Mouse (Mus musculus): Measurements from ENCODE around the gene Ugt1a6b. TPM values are rescaled to one million over a fixed set of nuclear protein-coding genes. Genes with fewer than 3 reads are reported as not detected.
A peak's percentile ranks its signal among the peaks of the same experiment; 100 is the strongest.

Gene Ugt1a6b
- polyA plus RNA-seq, 1 experiment from 2014 or later, result 0.49 TPM

- WGBS, result 7% methylated on average over 62 of the region's 62 CpGs
- H3K9me3 ChIP-seq (ENCODE audit: control insufficient read depth, low read length), result peaks cover 3% of the 10 kb centered on the region; the same call in 1 of the 2 replicates
- H3K4me1 ChIP-seq (ENCODE audit: control insufficient read depth, insufficient read depth, low read length), result no peaks in the 10 kb centered on the region
- H3K9ac ChIP-seq (ENCODE audit: low read depth, low read length), result peak within 1 kb of the TSS; percentile 83
- peak within 1 kb of the TSS; percentile 59 for H3K4me3 ChIP-seq (ENCODE audit: low read length)
- H3K36me3 ChIP-seq (ENCODE audit: control insufficient read depth, insufficient read depth, low read length), result no peaks in the 10 kb centered on the region
- peak within 1 kb of the TSS; percentile 93 for H3K4me2 ChIP-seq (ENCODE audit: low read depth, low read length)
- H3K27me3 ChIP-seq (replicated peaks; ENCODE audit: control insufficient read depth, insufficient read depth, low read length), result no peaks in the 10 kb centered on the region
- ATAC-seq, result peak; percentile 92
- peak within 1 kb of the TSS; percentile 58; the same call in 1 of the 2 replicates for H3K27ac ChIP-seq (ENCODE audit: low read length)
Observed at GRCm38 (mm10) chr1:88205294-88205922, 102.4 kb downstream of the Ugt1a6b start, which contains the start of gene Dnajb3. Gene Dnajb3, minus strand, starts transcription at chr1:88205782.

GRCm38 (mm10) chr1:88206843-88207479 lies 103.9 kb downstream of the Ugt1a6b start:
- peak; percentile 48 for ATAC-seq
- H3K4me1 ChIP-seq (ENCODE audit: control insufficient read depth, insufficient read depth, low read length), result no peaks in the 10 kb centered on the region
- WGBS, result 67% methylated on average over 2 of the region's 2 CpGs
- no peaks in the 10 kb centered on the region for H3K27me3 ChIP-seq (replicated peaks; ENCODE audit: control insufficient read depth, insufficient read depth, low read length)
- H3K4me2 ChIP-seq (ENCODE audit: low read depth, low read length), result no peak overlapping the region
- peak overlapping the region; percentile 50; the same call in 1 of the 2 replicates for H3K27ac ChIP-seq (ENCODE audit: low read length)
- peaks cover 8% of the 10 kb centered on the region for H3K9me3 ChIP-seq (ENCODE audit: control insufficient read depth, low read length)
- H3K9ac ChIP-seq (ENCODE audit: low read depth, low read length), result no peak overlapping the region
- H3K4me3 ChIP-seq (ENCODE audit: low read length), result no peak overlapping the region
- H3K36me3 ChIP-seq (ENCODE audit: control insufficient read depth, insufficient read depth, low read length), result no peaks in the 10 kb centered on the region

- H3K4me1 ChIP-seq (ENCODE audit: control insufficient read depth, insufficient read depth, low read length), result no peaks in the 10 kb centered on the region
- H3K9ac ChIP-seq (ENCODE audit: low read depth, low read length), result no peak within 1 kb of the TSS
- H3K36me3 ChIP-seq (ENCODE audit: control insufficient read depth, insufficient read depth, low read length), result no peaks in the 10 kb centered on the region
- H3K4me3 ChIP-seq (ENCODE audit: low read length), result no peak within 1 kb of the TSS
- H3K9me3 ChIP-seq (ENCODE audit: control insufficient read depth, low read length), result peaks cover 40% of the 10 kb centered on the region
- WGBS, result 65% methylated on average over 8 of the region's 8 CpGs
- peak; percentile 48 for ATAC-seq
- H3K4me2 ChIP-seq (ENCODE audit: low read depth, low read length), result no peak within 1 kb of the TSS; the same call in 1 of the 2 replicates
- H3K27ac ChIP-seq (ENCODE audit: low read length), result no peak within 1 kb of the TSS
- H3K27me3 ChIP-seq (replicated peaks; ENCODE audit: control insufficient read depth, insufficient read depth, low read length), result no peaks in the 10 kb centered on the region
Observed at GRCm38 (mm10) chr1:88211812-88212211, 108.8 kb downstream of the Ugt1a6b start, which contains the start of gene Ugt1a1. Gene Ugt1a1, plus strand, starts transcription at chr1:88211959.

- Histone ChIP-seq H3K27me3 (replicated peaks; ENCODE audit: control insufficient read depth, insufficient read depth, low read length) (no peaks in the 10 kb centered on the region), H3K4me2 (ENCODE audit: low read depth, low read length) (no peak overlapping the region; the same call in 1 of the 2 replicates), H3K27ac (ENCODE audit: low read length) (no peak overlapping the region), H3K9ac (ENCODE audit: low read depth, low read length) (no peak overlapping the region), H3K4me3 (ENCODE audit: low read length) (no peak overlapping the region), H3K36me3 (ENCODE audit: control insufficient read depth, insufficient read depth, low read length) (no peaks in the 10 kb centered on the region), H3K4me1 (ENCODE audit: control insufficient read depth, insufficient read depth, low read length) (no peaks in the 10 kb centered on the region), H3K9me3 (ENCODE audit: control insufficient read depth, low read length) (peaks cover 46% of the 10 kb centered on the region)
- ATAC-seq, result no peak; the same call in 1 of the 2 replicates
- WGBS, result 58% methylated on average over 8 of the region's 8 CpGs
Observed at GRCm38 (mm10) chr1:88212341-88213045, 109.4 kb downstream of the Ugt1a6b start.

GRCm38 (mm10) chr1:88213061-88213460 lies 110.0 kb downstream of the Ugt1a6b start:
- WGBS, result 83% methylated on average over 1 of the region's 1 CpGs
- no peak overlapping the region for H3K27ac ChIP-seq (ENCODE audit: low read length)

GRCm38 (mm10) chr1:88213766-88214461 lies 110.9 kb downstream of the Ugt1a6b start:
- Histone ChIP-seq H3K9me3 (ENCODE audit: control insufficient read depth, low read length) (peaks cover 48% of the 10 kb centered on the region), H3K27me3 (replicated peaks; ENCODE audit: control insufficient read depth, insufficient read depth, low read length) (no peaks in the 10 kb centered on the region), H3K9ac (ENCODE audit: low read depth, low read length) (no peak overlapping the region), H3K4me2 (ENCODE audit: low read depth, low read length) (peak overlapping the region; percentile 1; the same call in 1 of the 2 replicates), H3K27ac (ENCODE audit: low read length) (peak overlapping the region; percentile 27), H3K4me1 (ENCODE audit: control insufficient read depth, insufficient read depth, low read length) (no peaks in the 10 kb centered on the region), H3K4me3 (ENCODE audit: low read length) (no peak overlapping the region), H3K36me3 (ENCODE audit: control insufficient read depth, insufficient read depth, low read length) (no peaks in the 10 kb centered on the region)
- peak; percentile 88 for ATAC-seq
- 75% methylated on average over 2 of the region's 2 CpGs for WGBS

More at GRCm38 (mm10) chr1:88213061-88213460, 110.0 kb downstream of the Ugt1a6b start:
- peak; percentile 14; the same call in 1 of the 2 replicates for ATAC-seq
- no peaks in the 10 kb centered on the region for H3K36me3 ChIP-seq (ENCODE audit: control insufficient read depth, insufficient read depth, low read length)
- no peak overlapping the region for H3K9ac ChIP-seq (ENCODE audit: low read depth, low read length)
- no peak overlapping the region for H3K4me3 ChIP-seq (ENCODE audit: low read length)
- no peaks in the 10 kb centered on the region for H3K4me1 ChIP-seq (ENCODE audit: control insufficient read depth, insufficient read depth, low read length)
- H3K4me2 ChIP-seq (ENCODE audit: low read depth, low read length), result no peak overlapping the region
- H3K9me3 ChIP-seq (ENCODE audit: control insufficient read depth, low read length), result peaks cover 48% of the 10 kb centered on the region
- H3K27me3 ChIP-seq (replicated peaks; ENCODE audit: control insufficient read depth, insufficient read depth, low read length), result no peaks in the 10 kb centered on the region

- peaks cover 48% of the 10 kb centered on the region for H3K9me3 ChIP-seq (ENCODE audit: control insufficient read depth, low read length)
- no peak for ATAC-seq
- WGBS, result 77% methylated on average over 2 of the region's 2 CpGs
Observed at GRCm38 (mm10) chr1:88214462-88214952, 111.5 kb downstream of the Ugt1a6b start.

GRCm38 (mm10) chr1:88215466-88216380 lies 112.7 kb downstream of the Ugt1a6b start:
- H3K9me3 ChIP-seq (ENCODE audit: control insufficient read depth, low read length), result peaks cover 48% of the 10 kb centered on the region
- H3K4me1 ChIP-seq (ENCODE audit: control insufficient read depth, insufficient read depth, low read length), result no peaks in the 10 kb centered on the region
- no peak overlapping the region for H3K4me2 ChIP-seq (ENCODE audit: low read depth, low read length)
- no peak overlapping the region for H3K4me3 ChIP-seq (ENCODE audit: low read length)
- WGBS, result 68% methylated on average over 10 of the region's 10 CpGs
- no peak overlapping the region for H3K9ac ChIP-seq (ENCODE audit: low read depth, low read length)
- no peaks in the 10 kb centered on the region for H3K36me3 ChIP-seq (ENCODE audit: control insufficient read depth, insufficient read depth, low read length)
- H3K27ac ChIP-seq (ENCODE audit: low read length), result no peak overlapping the region
- H3K27me3 ChIP-seq (replicated peaks; ENCODE audit: control insufficient read depth, insufficient read depth, low read length), result no peaks in the 10 kb centered on the region
- ATAC-seq, result no peak

More at GRCm38 (mm10) chr1:88214462-88214952, 111.5 kb downstream of the Ugt1a6b start:
- no peak overlapping the region for H3K4me3 ChIP-seq (ENCODE audit: low read length)
- H3K36me3 ChIP-seq (ENCODE audit: control insufficient read depth, insufficient read depth, low read length), result no peaks in the 10 kb centered on the region
- peak overlapping the region; percentile 27 for H3K27ac ChIP-seq (ENCODE audit: low read length)
- H3K4me1 ChIP-seq (ENCODE audit: control insufficient read depth, insufficient read depth, low read length), result no peaks in the 10 kb centered on the region
- H3K9ac ChIP-seq (ENCODE audit: low read depth, low read length), result no peak overlapping the region
- H3K27me3 ChIP-seq (replicated peaks; ENCODE audit: control insufficient read depth, insufficient read depth, low read length), result no peaks in the 10 kb centered on the region
- peak overlapping the region; percentile 1; the same call in 1 of the 2 replicates for H3K4me2 ChIP-seq (ENCODE audit: low read depth, low read length)

All from intestine, embryonic 16.5 days (tissue).